Mouse (Mus musculus): ENCODE results near the gene Ccnd2. TPM values are rescaled to one million over a fixed set of nuclear protein-coding genes. Genes with fewer than 3 reads are reported as not detected.
A peak's percentile ranks its signal among the peaks of the same experiment; 100 is the strongest.

Gene Ccnd2
- total RNA-seq, 2 experiments from 2014 or later: 6.9 to 16.6 TPM

GRCm38 (mm10) chr6:127086739-127087138 lies 65.3 kb downstream of the Ccnd2 start:
- intact Hi-C loops (cut with DNase I): loop anchor here (5.0 kb wide), 1 partner anchor 129 kb away; no protein-coding TSS in a partner anchor
- no peak for DNase-seq
- Histone ChIP-seq H3K27ac (no peak overlapping the region), H3K4me3 (no peak overlapping the region)
- peak; percentile 52 for TF ChIP-seq CTCF (IDR thresholded peaks at IDR 0.05)

DNA sequence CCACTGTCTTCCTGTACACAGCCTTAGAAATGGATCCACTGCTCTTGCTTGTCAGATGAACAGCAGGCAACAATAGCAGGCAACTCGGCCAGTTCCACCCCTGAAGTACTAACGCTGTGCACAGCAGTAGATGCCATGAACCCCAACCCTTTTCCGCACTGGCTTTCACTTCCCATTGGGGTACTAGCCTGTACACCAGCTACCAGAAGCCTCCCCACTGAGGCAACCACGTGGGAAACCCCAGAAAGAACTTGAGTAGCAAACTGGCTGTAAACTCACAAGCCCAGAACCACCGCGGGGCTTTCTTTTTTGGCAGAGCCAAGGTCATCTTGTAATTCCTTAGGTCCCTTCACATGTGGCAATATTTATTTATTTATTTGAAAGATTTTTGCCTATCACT lies 70.2 kb downstream of the Ccnd2 start:
- no peak for TF ChIP-seq CTCF (IDR thresholded peaks at IDR 0.05)
- H3K4me3 ChIP-seq: no peak overlapping the region
- no peak for DNase-seq
- no peak overlapping the region for H3K27ac ChIP-seq
- intact Hi-C loops (cut with DNase I): no loop called here

DNA sequence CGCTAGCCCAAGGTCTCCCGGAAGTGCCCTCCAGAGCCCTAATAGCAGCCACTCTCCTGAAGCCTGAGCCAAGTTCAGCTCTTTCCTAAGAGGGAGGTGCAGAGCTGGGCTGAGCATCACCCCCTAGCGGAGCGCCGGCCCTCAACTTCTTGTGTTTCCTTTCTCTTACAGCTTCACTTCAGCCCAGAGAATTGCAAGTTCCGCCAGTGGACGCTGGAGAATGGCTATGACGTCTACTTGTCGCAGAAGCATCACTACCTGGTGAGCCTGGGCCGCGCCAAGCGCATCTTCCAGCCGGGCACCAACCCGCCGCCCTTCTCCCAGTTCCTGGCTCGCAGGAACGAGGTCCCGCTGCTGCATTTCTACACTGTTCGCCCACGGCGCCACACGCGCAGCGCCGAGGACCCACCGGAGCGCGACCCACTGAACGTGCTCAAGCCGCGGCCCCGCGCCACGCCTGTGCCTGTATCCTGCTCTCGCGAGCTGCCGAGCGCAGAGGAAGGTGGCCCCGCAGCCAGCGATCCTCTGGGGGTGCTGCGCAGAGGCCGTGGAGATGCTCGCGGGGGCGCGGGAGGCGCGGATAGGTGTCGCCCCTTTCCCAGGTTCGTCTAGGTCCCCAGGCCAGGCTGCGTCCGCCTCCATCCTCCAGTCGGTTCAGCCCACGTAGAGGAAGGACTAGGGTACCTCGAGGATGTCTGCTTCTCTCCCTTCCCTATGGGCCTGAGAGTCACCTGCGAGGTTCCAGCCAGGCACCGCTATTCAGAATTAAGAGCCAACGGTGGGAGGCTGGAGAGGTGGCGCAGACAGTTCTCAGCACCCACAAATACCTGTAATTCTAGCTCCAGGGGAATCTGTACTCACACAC lies 71.9 kb downstream of the Ccnd2 start:
- Histone ChIP-seq H3K4me3 (peak overlapping the region; percentile 65), H3K27ac (no peak overlapping the region)
- peak; percentile 59 for DNase-seq
- intact Hi-C loops (cut with DNase I): no loop called here
- TF ChIP-seq CTCF (IDR thresholded peaks at IDR 0.05): peak; percentile 56

Other genes with a start within 250 kb of the Ccnd2 start
- not detected for gene Dyrk4, start 230.4 kb downstream of the Ccnd2 start, total RNA-seq (2021)
- gene Rad51ap1, start 212.6 kb downstream of the Ccnd2 start, total RNA-seq (2021): under 1 TPM in 1 of 2 experiments, not detected in 1; 0.47 TPM
- gene D6Wsu163e, start 212.2 kb downstream of the Ccnd2 start, total RNA-seq (2021): 1 to 10 TPM; 5.0 to 8.6 TPM
- 1 to 10 TPM; 2.3 to 3.5 TPM for gene Fgf6, start 136.6 kb downstream of the Ccnd2 start, total RNA-seq (2021)
- gene Fgf23, start 79.3 kb downstream of the Ccnd2 start, total RNA-seq (2021): not detected
- 100 to 1,000 TPM in 1 of 2 experiments, 10 to 100 TPM in 1; 76.6 to 103 TPM for gene Tigar, start 42.6 kb downstream of the Ccnd2 start, total RNA-seq (2021)

Data from gastrocnemius, adult 2 months (tissue).